Mouse (Mus musculus) layer of hippocampus, adult 9-10 months (tissue): ENCODE data around the gene Kctd19.

ENCODE experiments used
- DNase-seq: peaks from one replicate; pipeline ENCODE4 v3.0.0; 2022; ENCODE audit warnings: low spot score

Kctd19 gene

GRCm38 (mm10) chr8:105359208-105359607 lies 54.1 kb downstream of the Kctd19 start:
- DNase-seq = no peak

- DNase-seq = no peak
Measured at GRCm38 (mm10) chr8:105356681-105357080, 56.6 kb downstream of the Kctd19 start.

DNA sequence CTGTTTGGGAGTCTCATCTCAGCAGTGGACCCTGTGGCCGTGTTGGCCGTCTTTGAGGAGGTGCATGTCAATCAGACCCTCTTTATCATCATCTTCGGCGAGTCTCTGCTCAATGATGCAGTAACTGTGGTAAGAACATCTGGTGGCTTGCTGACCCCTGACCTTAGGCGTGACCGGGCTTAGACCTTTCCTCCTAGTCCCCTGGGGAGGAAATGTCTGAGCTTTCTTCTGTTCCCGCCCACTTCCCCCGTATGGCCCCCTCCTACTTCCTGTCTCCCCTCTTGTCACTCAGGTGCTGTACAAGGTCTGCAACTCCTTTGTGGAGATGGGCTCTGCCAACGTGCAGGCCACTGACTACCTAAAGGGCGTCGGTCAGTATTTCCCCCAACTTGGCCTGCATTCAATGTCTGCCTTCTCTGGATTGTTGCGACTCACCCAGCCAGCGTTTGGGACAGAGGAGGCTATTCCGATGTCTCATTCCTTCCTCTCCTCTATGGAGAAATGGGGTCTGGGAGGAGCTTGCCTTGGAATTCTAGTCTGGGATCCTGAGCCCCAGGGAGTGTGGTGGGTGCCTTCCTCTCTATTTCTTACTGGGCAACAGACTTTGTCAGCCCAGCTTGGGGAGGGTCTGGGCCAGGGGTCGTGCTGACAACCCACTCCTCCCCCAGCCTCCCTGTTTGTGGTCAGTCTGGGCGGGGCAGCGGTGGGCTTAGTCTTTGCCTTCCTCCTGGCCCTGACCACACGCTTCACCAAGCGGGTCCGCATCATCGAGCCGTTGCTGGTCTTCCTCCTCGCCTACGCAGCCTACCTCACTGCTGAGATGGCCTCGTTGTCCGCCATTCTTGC lies 57.9 kb downstream of the Kctd19 start:
- no peak for DNase-seq

DNA sequence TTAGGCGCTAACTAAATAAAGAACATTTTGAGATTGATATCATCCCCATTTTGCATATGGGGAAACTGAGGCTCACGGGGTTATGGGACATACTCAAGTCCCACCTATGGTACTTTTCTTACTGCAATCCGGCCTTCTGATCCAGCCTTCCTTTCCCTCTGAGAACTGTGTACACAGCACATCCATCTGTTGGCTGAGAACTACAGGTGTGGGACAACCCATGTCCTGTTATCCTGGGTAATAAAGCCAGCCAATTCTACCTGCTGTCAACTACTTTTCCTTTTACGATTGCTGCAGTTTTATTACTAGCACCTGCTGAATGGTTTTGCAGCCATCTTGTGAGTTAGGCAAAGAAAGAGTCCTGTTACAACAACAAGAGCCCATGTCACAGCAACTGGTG lies 58.8 kb downstream of the Kctd19 start:
- DNase-seq = no peak

DNA sequence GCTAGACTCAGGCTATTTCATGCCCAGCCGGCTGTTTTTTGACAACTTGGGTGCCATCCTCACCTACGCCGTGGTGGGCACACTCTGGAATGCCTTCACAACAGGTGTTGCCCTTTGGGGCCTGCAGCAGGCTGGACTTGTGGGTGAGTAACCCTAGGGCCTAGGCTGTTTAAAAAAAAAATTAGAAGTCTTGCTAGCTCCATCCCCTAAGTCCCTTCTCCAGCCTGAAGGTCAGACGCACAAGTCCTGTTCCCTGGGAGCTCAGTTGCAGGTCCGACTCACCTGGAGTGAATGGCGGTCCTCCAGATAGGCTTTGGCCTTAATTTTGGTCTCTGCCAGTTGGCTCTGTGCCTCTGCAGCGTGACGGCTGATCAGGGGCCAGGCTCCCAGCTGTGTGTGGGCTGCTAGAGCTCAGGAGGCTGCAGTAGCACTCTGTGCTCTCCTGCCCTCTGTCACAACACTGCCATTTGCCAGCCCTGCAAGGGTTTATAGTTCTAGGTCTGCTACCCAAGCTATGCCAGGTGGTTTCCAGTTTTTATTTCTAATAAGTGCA lies 59.6 kb downstream of the Kctd19 start:
- no peak for DNase-seq

DNA sequence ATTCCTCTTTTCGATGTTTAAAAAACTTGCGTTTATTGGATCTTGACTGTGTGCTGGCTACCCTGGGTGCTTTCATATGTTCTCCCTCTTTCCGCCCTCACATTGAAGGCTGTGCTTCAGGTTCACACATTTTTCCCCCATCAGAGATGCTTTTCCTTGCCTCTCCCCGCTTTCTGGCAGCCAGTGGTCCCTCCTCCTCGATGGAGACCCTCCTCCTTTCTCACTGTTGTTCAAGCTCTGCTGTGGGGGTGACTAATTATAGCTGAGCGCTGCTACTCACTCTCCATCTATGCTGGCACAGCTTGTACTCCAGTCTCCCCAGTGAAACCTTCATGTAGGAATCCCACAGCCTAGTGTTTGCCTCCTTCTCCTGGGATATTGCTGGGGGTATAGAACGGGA lies 63.1 kb downstream of the Kctd19 start:
- no peak for DNase-seq

DNA sequence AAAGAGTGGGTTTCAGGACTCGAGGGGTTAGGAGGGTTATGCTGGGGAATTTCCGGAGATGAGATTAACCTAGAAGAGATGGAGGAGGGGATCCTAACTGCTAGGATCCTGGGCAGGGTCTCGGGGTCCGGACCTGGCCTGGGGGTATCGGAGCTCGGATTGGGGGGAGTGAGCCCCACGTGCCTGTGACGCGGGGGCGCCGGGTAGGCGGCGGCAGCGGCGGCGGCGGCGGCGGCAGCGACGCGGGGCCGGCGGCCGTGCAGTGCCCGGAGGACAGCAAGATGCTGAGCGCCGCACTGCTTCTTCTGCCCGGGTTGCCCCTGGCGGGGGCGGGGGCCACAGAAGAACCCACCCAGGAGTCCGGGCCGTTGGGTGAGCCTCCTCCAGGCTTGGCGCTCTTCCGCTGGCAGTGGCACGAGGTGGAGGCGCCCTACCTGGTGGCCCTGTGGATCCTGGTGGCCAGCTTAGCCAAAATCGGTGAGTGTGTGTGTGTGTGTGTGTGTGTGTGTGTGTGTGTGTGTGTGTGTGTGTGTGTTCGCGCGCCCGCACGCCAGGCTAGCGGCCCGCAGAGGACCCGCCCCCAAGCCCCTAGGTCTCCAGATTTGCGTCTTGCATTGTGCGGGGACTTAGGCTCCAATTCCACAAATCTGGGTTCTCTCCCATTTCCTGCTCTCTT lies 64.1 kb downstream of the Kctd19 start:
- no peak for DNase-seq

GRCm38 (mm10) chr8:105348450-105349095 lies 64.7 kb downstream of the Kctd19 start, which contains the start of gene Slc9a5:
Gene Slc9a5 (plus strand): TSS chr8:105348843.
- no peak for DNase-seq

DNA sequence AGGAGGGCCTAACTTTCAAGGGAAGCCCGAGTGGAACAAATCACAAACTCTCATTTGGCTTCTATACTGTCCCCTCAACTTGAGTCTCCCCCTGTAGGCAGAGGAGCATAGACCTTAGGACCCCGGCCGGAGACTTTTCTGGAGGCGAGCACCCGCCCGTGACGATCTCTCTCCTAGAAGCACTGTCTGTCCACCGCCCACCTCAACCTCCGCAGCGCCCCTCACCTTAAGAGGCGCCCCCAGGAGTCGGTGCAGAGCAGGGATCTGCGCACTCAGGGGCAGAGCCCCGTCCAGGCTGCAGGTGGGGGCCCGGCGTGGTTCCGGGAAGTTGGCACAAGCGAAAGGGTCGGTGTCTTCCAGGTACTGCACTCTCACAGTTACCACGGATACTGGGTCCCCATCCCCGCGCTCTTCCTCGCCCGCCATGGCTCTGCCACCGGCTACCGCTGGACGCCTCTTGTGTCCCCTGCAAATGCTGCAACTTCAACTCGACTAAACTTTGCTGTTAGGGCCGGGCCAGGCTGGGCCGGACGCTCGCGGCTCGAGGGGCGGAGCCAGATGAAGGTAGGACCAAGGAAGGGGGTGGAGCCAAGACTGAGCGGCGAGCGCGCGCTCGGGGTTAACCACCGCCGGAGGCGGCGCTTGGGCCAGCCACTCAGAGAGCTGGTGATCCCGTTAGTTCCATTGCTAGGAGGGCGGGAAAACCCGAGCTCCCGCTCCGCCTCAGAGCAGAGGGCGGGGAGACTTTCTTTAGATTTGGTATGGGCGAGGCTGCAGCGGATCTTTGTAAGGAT lies 65.7 kb downstream of the Kctd19 start, which contains the start of gene Fhod1:
TSS of gene Fhod1 (minus strand) at position 526 of the 794 bp plus-strand sequence.
- DNase-seq = no peak

DNA sequence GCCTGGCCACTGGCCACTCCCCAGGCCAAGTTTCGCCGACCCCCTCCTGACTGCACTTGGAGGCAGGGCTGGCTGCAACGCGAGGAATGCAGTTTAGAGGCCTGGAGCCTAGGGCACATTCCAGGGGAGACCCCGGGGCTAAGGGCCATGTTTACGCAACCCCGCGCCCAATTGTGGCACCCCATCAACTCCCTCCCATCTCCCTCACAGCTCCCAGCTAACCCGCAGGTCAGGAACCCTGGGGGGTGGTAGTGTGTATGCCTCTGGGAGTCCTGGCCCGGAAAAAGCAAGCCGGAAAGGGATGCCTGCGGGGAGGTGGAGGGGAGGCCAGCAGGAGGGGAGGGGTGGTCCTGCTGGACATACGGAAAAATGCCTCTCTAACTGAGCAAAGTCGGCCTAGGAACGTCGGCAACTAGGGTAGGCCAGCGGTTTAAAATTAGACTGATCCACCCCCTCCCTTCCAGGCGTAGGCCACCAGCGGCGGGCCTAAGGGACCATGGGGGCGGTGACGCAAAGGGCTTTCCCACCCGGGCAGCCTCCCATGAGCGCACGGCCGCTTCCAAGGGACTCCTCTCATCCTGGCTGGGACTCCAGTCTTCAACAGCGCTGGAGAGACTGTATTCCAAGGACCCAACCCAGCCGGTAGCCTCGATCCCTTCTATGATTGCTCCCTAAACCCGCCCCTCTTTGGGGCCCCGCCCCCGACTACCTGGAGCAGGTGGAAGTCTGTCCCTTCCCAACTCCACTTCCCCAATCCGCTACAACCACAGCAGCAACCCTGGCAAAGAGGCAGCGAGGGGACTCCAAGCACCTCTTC lies 66.5 kb downstream of the Kctd19 start:
- no peak for DNase-seq

DNA sequence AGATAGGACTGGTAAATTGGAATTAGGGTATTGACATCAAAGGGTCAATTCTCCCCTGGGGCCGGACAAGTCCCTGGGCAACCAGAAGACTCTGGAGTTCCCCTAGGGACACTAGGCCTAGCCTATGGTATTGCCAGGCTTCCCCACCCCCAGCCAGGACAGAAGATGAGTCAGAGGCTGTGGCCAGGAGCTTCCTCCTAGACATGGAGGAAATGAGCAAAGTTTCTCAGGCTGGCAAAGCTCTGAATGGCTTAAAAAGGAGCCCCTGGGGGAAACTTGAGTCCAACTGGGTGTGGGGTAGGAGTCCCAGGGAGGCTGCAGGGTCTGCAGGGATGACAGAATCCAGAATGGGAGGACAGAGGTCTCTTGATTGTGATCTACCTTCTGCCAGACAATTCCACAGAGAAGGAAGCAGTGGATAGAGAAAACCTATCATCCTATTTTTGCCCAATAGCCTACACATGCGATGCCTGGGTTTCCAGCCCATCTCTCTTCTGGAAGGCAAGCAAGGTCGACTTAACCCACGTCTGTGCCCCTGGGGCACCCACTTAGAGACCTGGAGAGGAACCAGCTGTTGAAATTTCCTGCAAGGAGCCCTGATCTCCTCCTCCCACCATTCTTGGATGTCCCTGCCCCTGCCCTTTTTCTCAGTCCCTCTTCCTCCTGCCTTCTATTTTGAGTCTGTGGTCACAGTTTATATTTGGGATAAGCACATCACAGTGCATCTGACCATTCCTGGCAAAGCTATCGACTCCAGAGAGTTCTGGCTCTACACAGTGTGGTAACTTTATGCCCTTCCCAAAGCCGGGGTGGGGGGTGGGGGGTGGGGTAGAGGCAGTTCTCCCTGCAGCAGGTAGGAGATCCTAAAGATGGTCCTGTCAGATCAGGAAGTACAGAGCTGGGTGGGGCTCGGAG lies 68.0 kb downstream of the Kctd19 start:
- no peak for DNase-seq

- no peak for DNase-seq
Measured at GRCm38 (mm10) chr8:105343791-105344574, 69.3 kb downstream of the Kctd19 start.

DNA sequence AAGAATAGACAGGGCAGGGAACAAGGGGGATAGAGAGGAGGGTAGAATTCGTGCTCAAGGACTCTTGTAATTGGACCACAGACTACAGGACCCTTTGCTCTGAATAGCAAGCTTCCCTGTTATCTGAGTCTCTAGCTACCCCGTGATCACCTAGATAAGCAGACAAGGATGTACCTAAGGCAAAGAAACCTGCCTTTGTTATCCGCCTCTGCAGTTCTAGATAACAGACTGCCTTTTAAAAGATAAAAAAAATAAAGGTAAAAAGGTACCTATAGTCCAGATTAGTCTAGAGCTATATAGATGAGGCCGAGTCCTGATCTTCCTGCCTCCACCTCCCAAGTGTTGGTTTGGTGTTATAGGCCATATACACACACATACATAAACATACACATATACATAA lies 70.5 kb downstream of the Kctd19 start:
- no peak for DNase-seq

DNA sequence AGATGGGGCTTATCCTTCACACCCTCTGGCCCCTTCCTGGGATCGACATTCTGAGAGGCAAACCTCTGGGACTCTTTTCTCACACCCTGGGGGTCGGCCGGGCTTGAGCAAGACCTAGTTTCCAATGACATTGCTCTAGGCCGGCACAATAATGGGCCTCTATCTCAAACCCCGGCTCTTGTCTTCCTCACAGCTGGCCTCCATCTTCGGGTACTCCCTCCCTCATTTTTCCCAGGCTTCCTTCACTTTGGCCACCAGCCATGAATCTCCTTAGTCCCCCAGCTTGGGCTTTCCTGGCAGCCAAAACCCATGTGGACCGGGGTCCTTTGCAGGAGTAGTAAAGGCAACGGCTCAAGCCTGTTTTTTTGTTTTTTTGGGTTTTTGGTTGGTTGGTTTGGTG lies 71.9 kb downstream of the Kctd19 start:
- no peak for DNase-seq

DNA sequence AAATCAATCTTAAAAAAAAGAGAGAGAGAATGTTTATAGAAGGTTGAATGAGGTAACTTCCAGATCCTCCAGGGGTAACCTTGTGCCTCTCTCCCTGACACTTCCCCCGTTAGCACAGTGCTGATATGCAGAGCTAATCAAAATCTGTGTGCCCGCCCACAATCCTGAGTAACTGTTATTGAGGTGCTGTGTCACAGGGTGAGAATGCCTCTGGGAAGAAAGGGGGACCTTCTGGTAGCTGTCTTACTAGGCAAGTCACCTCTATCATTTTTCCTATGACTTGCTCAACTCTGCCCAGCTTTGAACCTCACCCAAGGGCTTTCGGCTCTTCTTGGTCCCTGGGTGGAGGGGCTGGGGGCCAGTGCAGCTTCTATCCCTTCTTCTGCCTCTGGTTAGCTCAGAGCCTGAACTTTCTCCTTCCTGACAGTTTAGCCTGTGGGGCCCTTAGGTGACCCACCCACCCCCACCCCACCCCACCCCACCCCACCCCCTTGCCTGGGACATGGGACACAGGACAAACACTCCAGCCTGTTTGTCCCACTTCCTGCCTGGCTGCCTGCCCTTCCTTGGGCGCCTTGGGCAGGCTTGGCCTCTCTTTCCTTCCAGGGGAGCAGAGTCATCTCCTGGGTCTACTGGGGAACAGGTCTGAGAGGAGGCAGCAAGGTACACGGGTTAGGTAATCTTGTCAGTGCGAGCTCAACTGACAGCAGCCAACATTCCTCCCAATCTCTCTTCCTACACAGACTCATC lies 73.2 kb downstream of the Kctd19 start:
- no peak for DNase-seq

DNA sequence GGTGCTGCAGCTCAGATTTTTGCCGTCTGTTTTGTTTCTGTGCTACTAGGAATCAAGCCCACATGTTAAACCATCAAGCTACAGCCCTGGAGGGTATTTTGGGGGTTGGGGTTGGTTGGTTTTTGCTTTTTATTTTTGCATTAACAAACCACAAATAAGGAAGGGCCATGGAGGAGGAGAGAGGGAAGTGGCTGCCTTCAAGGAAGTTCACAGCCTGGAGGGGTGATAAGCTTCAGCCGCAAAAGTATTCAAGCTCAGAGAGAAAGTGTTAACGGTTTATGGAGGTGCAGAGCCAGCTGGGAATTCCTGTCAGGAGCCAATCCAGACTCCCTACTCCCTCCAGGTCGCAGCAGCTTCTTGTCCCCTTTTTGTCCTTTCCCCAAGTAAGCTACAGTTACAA lies 74.3 kb downstream of the Kctd19 start:
- DNase-seq = no peak

GRCm38 (mm10) chr8:105336373-105337130 lies 76.8 kb downstream of the Kctd19 start:
- DNase-seq = no peak
